13 mouse cellular contexts compared by ENCODE assay signal in the genomic region with DNA sequence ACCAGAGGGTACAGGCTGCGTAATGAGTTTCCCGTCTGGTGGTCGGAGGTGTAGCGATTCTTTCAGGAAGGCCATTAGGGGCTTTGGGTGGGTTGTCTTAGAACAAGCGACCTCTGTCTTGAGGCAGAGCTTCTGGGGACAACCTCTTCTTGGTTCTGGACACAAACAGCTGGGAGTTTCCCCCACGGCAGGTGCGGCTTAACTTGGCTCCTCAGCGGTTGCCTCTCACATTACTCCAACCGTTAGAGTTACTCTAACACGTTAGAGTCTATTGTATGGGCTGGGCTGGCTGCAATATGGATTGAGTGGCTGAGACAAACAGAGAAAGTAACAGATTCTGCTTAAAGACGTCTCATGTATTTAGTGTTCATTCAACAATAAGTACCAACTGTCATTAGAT.
"Had no signal": no experiment of that assay in that cellular context is flagged by ENCODE, and none has a peak within 500 bp of the region (broad histone marks: within the 10 kb centered on the region; RNA-seq: fewer than 3 reads in every experiment).

No protein-coding gene starts in this region.

- H3K27me3 ChIP-seq: kidney, embryonic 15.5 days; limb, embryonic 12.5 days; midbrain, embryonic 13.5 days had no signal

- H3K9ac ChIP-seq: kidney, embryonic 15.5 days; limb, embryonic 12.5 days; liver, embryonic 14.5 days; liver, postnatal 0 days; lung, embryonic 14.5 days; midbrain, embryonic 13.5 days had no signal

- H3K4me3 ChIP-seq: kidney, embryonic 15.5 days; left cerebral cortex, adult 2 months; limb, embryonic 12.5 days; megakaryocyte, embryonic 14.5 days; midbrain, embryonic 10.5 days; midbrain, embryonic 13.5 days had no signal

- H3K4me1 ChIP-seq: midbrain, embryonic 10.5 days; midbrain, embryonic 13.5 days had no signal

- H3K27ac ChIP-seq: kidney, embryonic 15.5 days; left cerebral cortex, adult 2 months; limb, embryonic 12.5 days; liver, embryonic 14.5 days; midbrain, embryonic 10.5 days; midbrain, embryonic 13.5 days had no signal

- H3K36me3 ChIP-seq: kidney, embryonic 15.5 days; limb, embryonic 12.5 days; midbrain, embryonic 10.5 days; midbrain, embryonic 13.5 days had no signal

- DNase-seq: layer of hippocampus, postnatal 36 days; liver, postnatal 0 days; thymus, postnatal 25 days had no signal

- H3K9me3 ChIP-seq: kidney, embryonic 15.5 days; limb, embryonic 12.5 days; midbrain, embryonic 10.5 days; midbrain, embryonic 13.5 days had no signal

- H3K4me2 ChIP-seq: kidney, embryonic 15.5 days; limb, embryonic 12.5 days; liver, embryonic 11.5 days; lung, embryonic 14.5 days; midbrain, embryonic 13.5 days had no signal

- ATAC-seq: liver, postnatal 0 days; midbrain, embryonic 13.5 days; midbrain, embryonic 16.5 days had no signal
